Mouse (Mus musculus): ENCODE measurements around the gene Dip2b. TPM values are rescaled to one million over a fixed set of nuclear protein-coding genes. Genes with fewer than 3 reads are reported as not detected.

The Dip2b gene
- polyA plus RNA-seq, 1 experiment from 2014 or later = 9.8 TPM

DNA sequence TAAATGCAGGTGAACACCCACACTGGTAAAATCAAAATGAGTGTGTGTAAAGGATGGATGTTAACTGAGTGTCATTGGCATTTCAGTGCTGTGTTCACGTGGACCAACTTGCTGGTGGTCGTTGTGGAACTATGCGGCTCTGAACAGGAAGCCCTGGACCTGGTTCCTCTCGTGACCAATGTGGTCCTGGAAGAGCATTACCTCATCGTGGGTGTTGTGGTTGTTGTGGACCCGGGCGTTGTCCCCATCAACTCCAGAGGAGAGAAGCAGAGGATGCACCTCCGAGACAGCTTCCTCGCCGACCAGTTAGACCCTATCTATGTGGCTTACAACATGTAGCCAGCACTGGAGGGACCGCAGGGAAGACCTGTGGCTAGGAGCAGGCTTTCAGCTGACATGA, 176.6 kb downstream of the Dip2b start:
- Histone ChIP-seq H3K27me3 (replicated peaks) (no peaks in the 10 kb centered on the region), H3K36me3 (peaks cover 29% of the 10 kb centered on the region)
- WGBS = 89% methylated on average over 11 of the region's 11 CpGs

DNA sequence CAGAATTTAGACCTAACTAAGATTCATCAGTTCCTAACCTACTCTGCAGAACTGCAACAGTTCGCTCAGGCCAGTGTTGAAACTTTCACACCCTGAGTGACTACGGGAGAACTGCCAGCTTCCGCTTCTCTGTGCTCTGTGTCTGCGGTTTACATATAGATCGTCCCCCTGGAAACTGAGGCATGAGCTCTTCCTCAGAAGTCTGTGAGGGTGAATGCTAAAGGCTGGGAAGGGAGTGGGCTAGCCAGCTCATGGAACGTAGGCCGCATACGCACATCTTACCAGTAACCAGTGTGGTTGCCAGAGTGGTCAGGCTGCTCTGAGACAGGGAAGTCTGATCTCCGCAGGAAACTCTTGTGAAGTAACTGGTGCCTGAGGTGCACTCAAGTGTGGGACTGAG, 177.7 kb downstream of the Dip2b start:
- no peak for ATAC-seq (ENCODE audit: insufficient read depth, low FRiP score, low read depth)
- H3K4me2 ChIP-seq = no peak overlapping the region
- no peak overlapping the region for H3K27ac ChIP-seq
- H3K9me3 ChIP-seq = no peaks in the 10 kb centered on the region
- no peak overlapping the region for H3K4me3 ChIP-seq (replicated peaks)
- WGBS = 90% methylated on average over 9 of the region's 9 CpGs
- H3K36me3 ChIP-seq = peaks cover 22% of the 10 kb centered on the region
- no peak overlapping the region for H3K9ac ChIP-seq
- no peaks in the 10 kb centered on the region for H3K27me3 ChIP-seq (replicated peaks)
- no peaks in the 10 kb centered on the region for H3K4me1 ChIP-seq

More for the DNA sequence above, 176.6 kb downstream of the Dip2b start:
- Histone ChIP-seq H3K9me3 (no peaks in the 10 kb centered on the region), H3K4me1 (no peaks in the 10 kb centered on the region), H3K9ac (no peak overlapping the region), H3K4me2 (no peak overlapping the region), H3K4me3 (replicated peaks) (no peak overlapping the region), H3K27ac (no peak overlapping the region)
- ATAC-seq (ENCODE audit: insufficient read depth, low FRiP score, low read depth) = no peak

DNA sequence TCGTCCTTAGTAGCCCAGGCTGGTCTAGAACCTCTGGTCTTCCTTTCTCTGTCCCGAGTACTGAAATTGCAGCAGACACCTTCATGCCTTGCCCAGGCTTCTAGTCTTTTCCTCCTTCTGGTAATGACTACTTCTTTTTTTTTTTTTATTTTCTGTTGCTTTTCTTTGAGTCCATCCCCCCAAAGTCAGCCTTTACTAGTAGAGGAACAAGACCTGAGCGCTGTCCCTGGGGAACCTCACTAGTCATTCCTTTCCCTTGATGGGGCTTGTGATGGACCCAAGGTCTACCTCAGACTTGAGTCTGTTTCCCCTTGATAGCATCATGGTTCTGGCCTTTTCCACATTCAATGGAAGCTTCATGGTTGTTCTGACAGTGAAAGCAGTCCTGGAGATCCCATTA, 179.6 kb downstream of the Dip2b start:
- H3K9ac ChIP-seq = no peak overlapping the region
- no peak for ATAC-seq (ENCODE audit: insufficient read depth, low FRiP score, low read depth)
- no peaks in the 10 kb centered on the region for H3K9me3 ChIP-seq
- H3K27me3 ChIP-seq (replicated peaks) = no peaks in the 10 kb centered on the region
- H3K4me2 ChIP-seq = no peak overlapping the region
- peaks cover 14% of the 10 kb centered on the region for H3K36me3 ChIP-seq
- H3K4me1 ChIP-seq = no peaks in the 10 kb centered on the region
- H3K4me3 ChIP-seq (replicated peaks) = no peak overlapping the region
- no peak overlapping the region for H3K27ac ChIP-seq
- 94% methylated on average over 3 of the region's 3 CpGs for WGBS

DNA sequence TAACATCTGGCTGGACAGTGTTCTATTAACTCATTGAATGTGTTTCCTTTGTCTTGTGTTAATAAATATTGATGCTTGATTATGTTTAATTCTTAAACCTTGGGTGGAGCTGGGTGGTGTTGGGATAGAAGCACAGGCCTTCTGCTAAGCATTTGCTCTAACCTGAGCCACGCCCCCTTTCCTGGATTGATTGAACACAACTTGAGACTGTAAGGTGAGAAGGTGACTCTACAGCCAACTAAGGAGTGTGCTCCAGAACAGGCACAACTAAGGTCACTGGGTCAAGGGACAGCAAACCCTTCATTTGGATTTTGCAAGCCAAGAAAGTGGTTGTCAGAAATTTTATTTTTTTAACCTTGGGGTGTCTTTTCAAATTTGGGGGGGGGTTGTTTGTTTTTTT, 180.9 kb downstream of the Dip2b start:
- H3K27ac ChIP-seq = no peak overlapping the region
- WGBS = 60% methylated on average over 1 of the region's 1 CpGs
- H3K4me3 ChIP-seq (replicated peaks) = no peak overlapping the region
- H3K4me1 ChIP-seq = no peaks in the 10 kb centered on the region
- H3K36me3 ChIP-seq = peaks cover 14% of the 10 kb centered on the region
- no peaks in the 10 kb centered on the region for H3K9me3 ChIP-seq
- no peaks in the 10 kb centered on the region for H3K27me3 ChIP-seq (replicated peaks)
- no peak for ATAC-seq (ENCODE audit: insufficient read depth, low FRiP score, low read depth)
- no peak overlapping the region for H3K4me2 ChIP-seq
- H3K9ac ChIP-seq = no peak overlapping the region

DNA sequence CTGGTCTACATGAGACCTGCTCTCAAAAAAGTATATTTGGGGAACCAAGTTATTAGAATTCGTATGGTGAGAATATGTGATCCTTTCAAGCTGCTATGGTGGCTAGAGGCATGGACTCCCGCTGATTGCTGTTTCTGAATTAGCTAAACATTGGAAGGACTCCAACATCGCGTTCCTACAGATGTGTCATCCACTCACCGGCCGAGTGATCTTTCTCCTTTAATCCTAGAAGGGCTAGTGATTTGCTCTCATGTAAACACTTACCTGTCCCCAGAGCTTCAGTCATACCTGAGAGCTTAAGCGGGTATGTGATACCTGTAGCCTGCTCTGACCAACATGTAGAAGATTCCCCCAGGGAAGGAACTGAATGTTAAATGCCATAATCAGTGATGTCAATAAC, 182.5 kb downstream of the Dip2b start:
- Histone ChIP-seq H3K36me3 (no peaks in the 10 kb centered on the region; the same call in 1 of the 2 replicates), H3K9ac (no peak overlapping the region), H3K27ac (no peak overlapping the region), H3K9me3 (no peaks in the 10 kb centered on the region), H3K27me3 (replicated peaks) (no peaks in the 10 kb centered on the region), H3K4me1 (peaks cover 2% of the 10 kb centered on the region; the same call in 1 of the 2 replicates), H3K4me3 (replicated peaks) (no peak overlapping the region), H3K4me2 (no peak overlapping the region)
- WGBS = 71% methylated on average over 7 of the region's 7 CpGs
- ATAC-seq (ENCODE audit: insufficient read depth, low FRiP score, low read depth) = no peak

DNA sequence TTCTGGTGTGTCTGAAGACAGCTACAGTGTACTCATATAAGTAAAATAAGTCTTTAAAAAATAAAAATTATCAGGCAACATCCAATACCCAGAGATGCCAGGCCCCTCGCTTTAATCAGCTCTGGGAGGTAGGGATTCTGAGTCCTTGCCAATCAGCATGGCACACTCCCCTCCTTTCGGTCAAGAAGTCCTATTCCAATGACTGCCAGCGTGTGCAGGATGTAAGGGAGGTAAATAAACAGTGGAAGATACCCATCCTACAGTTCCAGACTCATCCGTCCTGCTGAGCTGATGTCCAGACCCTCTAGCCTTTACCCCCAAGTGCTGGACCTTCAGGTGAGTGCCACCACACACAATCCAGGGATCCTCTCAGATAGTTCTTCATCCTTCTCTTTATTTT, 186.9 kb downstream of the Dip2b start:
- H3K4me3 ChIP-seq (replicated peaks) = no peak overlapping the region
- ATAC-seq (ENCODE audit: insufficient read depth, low FRiP score, low read depth) = no peak
- no peak overlapping the region for H3K9ac ChIP-seq
- H3K4me1 ChIP-seq = peaks cover 16% of the 10 kb centered on the region
- no peak overlapping the region for H3K27ac ChIP-seq
- no peaks in the 10 kb centered on the region for H3K36me3 ChIP-seq
- no peak overlapping the region for H3K4me2 ChIP-seq
- no peaks in the 10 kb centered on the region for H3K27me3 ChIP-seq (replicated peaks)
- 92% methylated on average over 4 of the region's 4 CpGs for WGBS
- H3K9me3 ChIP-seq = no peaks in the 10 kb centered on the region

DNA sequence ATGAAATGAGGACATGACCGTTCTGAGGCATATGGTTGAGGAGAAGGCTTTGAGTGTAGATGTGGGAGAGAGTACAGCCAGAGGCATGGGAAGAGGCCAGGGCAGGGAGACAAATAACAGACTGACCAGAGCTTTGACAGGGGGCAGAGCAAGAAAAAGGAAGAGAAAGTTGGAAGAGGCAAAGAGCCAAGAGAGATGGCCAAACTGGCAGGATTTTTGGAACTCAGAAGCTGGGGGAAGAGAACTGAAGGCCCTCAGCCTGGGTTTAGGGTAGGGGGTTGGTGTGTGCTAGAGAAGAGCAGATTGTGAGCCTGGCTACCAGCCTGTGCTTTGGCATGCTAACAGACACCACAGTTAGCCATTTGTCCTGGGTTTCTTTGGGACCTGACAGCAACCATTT, 187.4 kb downstream of the Dip2b start:
- ATAC-seq (ENCODE audit: insufficient read depth, low FRiP score, low read depth) = no peak
- Histone ChIP-seq H3K27ac (no peak overlapping the region), H3K4me1 (peaks cover 16% of the 10 kb centered on the region), H3K36me3 (no peaks in the 10 kb centered on the region), H3K4me3 (replicated peaks) (no peak overlapping the region), H3K9ac (no peak overlapping the region), H3K4me2 (no peak overlapping the region), H3K27me3 (replicated peaks) (no peaks in the 10 kb centered on the region), H3K9me3 (no peaks in the 10 kb centered on the region)
- 87% methylated on average over 1 of the region's 1 CpGs for WGBS

DNA sequence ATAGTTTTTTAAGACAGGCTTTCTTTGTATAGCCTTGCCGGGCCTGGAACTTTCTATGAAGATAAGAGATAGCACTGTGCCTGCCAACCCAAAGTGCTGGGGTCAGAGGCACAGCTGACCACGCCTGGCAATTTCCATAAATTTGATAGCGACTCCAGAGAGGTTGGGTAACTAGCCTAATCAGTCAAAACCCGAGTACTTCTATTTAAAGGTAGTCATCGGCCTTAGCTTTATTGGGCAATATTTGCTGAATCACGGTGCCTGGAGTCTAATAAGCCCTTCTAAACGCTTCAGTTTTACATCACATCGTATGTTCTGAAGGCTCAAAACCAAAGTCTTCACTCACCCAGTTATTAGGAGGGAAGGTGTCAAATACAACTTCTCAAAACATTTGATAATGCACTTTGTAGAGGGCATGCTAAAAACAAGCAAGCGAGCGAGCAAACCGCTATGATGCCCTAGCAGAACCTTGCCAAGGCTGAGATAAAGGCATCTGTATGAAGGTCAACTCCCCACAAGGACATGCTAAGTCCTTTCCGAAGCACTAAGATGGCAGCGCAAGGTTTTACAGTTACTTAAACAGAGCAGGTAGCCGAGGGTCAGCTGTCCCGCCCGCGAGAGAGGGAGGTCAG, 188.7 kb downstream of the Dip2b start:
- Histone ChIP-seq H3K9me3 (no peaks in the 10 kb centered on the region), H3K27ac (peak overlapping the region; percentile 100), H3K9ac (peak overlapping the region; percentile 67), H3K4me2 (peak overlapping the region; percentile 78), H3K27me3 (replicated peaks) (no peaks in the 10 kb centered on the region), H3K4me1 (peaks cover 16% of the 10 kb centered on the region), H3K4me3 (replicated peaks) (peak overlapping the region; percentile 86), H3K36me3 (no peaks in the 10 kb centered on the region)
- ATAC-seq (ENCODE audit: insufficient read depth, low FRiP score, low read depth) = peak; percentile 82
- WGBS = 1% methylated on average over 17 of the region's 17 CpGs

DNA sequence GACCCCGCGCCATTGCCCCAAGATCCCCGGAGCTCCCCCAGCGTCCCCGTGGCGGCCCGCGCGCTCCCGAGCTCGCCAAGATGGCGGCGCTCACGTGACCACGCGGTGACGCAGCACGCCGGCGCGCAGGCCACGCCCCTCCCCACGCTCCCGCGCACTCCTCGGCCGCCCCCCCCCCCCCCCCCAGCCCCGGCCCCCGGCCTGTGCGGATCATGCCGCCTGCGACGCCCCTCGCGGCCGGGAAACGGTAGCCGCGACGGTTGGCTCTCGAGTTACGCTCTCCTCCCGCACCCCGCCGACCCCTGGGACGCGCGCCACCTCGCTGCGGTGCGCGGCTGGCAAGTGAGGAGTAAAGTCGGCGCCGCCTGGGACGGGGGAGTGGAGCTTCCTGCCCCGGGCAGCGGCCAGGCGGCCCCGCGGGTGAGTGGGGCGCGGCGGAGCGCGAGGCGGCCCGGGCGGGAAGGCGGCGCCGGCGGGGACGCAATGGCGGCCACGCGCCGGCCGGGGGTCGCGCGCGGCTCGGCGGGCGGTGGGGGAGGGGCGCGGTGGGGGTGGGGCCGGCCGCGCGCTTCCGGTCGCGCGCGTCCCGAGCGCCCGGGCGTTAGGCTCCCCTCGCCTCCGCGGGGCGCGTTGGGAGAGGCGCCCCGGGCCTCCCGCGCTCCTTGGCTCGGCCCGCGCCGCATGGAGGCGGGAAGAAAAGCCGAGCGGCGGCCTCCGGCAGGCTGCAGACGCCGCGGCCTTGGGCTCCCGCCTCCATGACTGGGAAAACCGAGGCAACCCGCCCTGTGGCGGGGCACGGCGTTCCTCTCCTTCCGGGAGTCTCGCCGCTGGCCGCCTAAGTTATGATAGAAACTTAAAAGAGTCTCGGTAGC, 189.4 kb downstream of the Dip2b start, which contains the start of gene Atf1:
Gene Atf1 (plus strand): TSS at position 157 of the 872 bp plus-strand sequence.
- under 1% methylated on average over 100 of the region's 133 CpGs for WGBS
- H3K9ac ChIP-seq = peak within 1 kb of the TSS; percentile 100
- H3K27me3 ChIP-seq (replicated peaks) = no peaks in the 10 kb centered on the region
- peaks cover 16% of the 10 kb centered on the region for H3K4me1 ChIP-seq
- H3K36me3 ChIP-seq = no peaks in the 10 kb centered on the region
- peak; percentile 79 for ATAC-seq (ENCODE audit: insufficient read depth, low FRiP score, low read depth)
- H3K4me3 ChIP-seq (replicated peaks) = peak within 1 kb of the TSS; percentile 86
- H3K27ac ChIP-seq = peak within 1 kb of the TSS; percentile 100
- H3K9me3 ChIP-seq = no peaks in the 10 kb centered on the region
- H3K4me2 ChIP-seq = peak within 1 kb of the TSS; percentile 78

DNA sequence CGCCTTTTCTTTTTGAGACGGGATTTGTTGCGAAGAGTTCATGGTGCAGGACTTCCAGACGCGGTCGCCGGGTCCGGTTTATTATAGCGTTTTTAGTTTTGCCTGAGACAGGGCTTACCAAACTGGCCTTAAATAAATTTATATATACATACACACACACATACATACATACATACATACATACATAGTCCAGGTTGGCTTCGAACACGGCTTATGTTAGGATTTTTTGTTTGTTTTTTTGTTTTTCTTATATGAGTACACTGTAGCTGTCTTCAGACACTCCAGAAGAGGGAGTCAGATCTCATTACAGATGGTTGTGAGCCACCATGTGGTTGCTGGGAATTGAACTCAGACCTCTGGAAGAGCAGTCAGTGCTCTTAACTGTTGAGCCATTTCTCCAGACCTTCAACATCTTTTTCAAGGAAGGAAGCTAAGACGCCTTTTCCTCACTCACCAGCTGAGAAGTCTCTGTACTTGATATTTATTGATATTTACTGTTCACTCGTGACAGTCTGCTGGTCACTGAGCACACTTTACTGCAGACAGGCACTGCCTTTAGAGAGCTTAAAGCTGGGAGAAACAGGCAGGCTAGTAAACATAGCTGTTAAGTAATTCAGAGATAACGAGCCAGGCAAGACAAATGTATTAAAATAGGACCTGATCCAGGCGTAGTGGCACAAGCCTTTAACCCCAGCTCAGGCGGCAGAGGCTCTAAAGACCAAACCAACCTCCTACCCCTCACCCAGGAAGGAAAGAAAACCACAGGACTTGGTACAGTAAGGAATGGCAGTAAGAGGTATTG, 190.3 kb downstream of the Dip2b start:
- 8% methylated on average over 16 of the region's 16 CpGs for WGBS
- ATAC-seq (ENCODE audit: insufficient read depth, low FRiP score, low read depth) = no peak

DNA sequence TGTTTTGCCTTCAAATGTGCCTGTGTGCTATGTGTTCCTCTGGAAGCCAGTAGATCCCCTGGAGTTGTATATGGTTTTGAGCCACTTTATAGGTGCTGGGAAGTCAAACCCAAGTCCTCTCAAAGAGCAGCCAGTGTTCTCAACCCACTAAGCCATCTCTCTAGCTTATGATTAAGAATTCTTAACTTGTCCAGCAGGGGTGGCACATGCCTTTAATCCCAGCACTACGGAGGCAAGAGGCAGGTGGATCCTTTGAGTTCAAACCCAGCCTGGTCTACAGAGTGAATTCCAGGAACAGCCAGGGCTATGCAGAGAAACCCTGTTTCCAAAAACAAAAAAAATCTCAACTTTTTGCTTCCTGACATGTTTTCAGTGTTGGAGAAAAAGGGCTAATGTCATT, 192.2 kb downstream of the Dip2b start:
- Histone ChIP-seq H3K4me3 (replicated peaks) (no peak overlapping the region), H3K9ac (no peak overlapping the region), H3K27ac (no peak overlapping the region), H3K9me3 (no peaks in the 10 kb centered on the region), H3K36me3 (0 out of 2 replicates have a peak, but pooled peaks cover 4% of the 10 kb centered on the region), H3K4me2 (no peak overlapping the region), H3K4me1 (peaks cover 16% of the 10 kb centered on the region), H3K27me3 (replicated peaks) (no peaks in the 10 kb centered on the region)
- WGBS = 77% methylated on average over 1 of the region's 1 CpGs
- ATAC-seq (ENCODE audit: insufficient read depth, low FRiP score, low read depth) = no peak

More for the DNA sequence above, 190.3 kb downstream of the Dip2b start:
- peak overlapping the region; percentile 100 for H3K27ac ChIP-seq
- peaks cover 16% of the 10 kb centered on the region for H3K4me1 ChIP-seq
- peak overlapping the region; percentile 44 for H3K4me2 ChIP-seq
- H3K9ac ChIP-seq = peak overlapping the region; percentile 100; the same call in 1 of the 2 replicates
- no peaks in the 10 kb centered on the region for H3K27me3 ChIP-seq (replicated peaks)
- no peaks in the 10 kb centered on the region for H3K9me3 ChIP-seq
- peak overlapping the region; percentile 86 for H3K4me3 ChIP-seq (replicated peaks)
- H3K36me3 ChIP-seq = no peaks in the 10 kb centered on the region
